Mouse (Mus musculus) intestine, embryonic 16.5 days (tissue): ENCODE data around the gene Eed. TPM values are rescaled to one million over a fixed set of nuclear protein-coding genes. Genes with fewer than 3 reads are reported as not detected.
"Not testable (repeated sequence)": the region's sequence is repeated elsewhere in the genome, so short reads cannot be mapped to it uniquely, and the experiment has no call there.

Source experiments
- ATAC-seq: fragments of 200-750 bp; cut with Nextera tagmentation; 2 replicates; pipeline ENCODE4 v1.8.0; 2017; ENCODE audit warnings: moderate TSS enrichment, moderate library complexity
- H3K27ac ChIP-seq: fragments of 300-500 bp; sonication (generic); 2 replicates; pipeline ENCODE4 v1.5.1; 2014; ENCODE audit warnings: mild to moderate bottlenecking, low read length
- H3K27me3 ChIP-seq: fragments of 300-500 bp; sonication (generic); replicated peaks from 2 replicates; pipeline ENCODE4 v1.6.1; 2014; ENCODE audit warnings: low read length, control low read depth, mixed read lengths; ENCODE audit not compliant: control insufficient read depth, insufficient read depth
- H3K36me3 ChIP-seq: fragments of 300-500 bp; sonication (generic); 2 replicates; pipeline ENCODE4 v1.6.1; 2014; ENCODE audit warnings: low read length, control low read depth; ENCODE audit not compliant: control insufficient read depth, insufficient read depth
- H3K4me1 ChIP-seq: fragments of 300-500 bp; sonication (generic); 2 replicates; pipeline ENCODE4 v1.6.1; 2014; ENCODE audit warnings: low read length, control low read depth, mixed read lengths; ENCODE audit not compliant: control insufficient read depth, insufficient read depth
- H3K4me2 ChIP-seq: fragments of 300-500 bp; sonication (generic); 2 replicates; pipeline ENCODE4 v1.6.1; 2014; ENCODE audit warnings: low read depth, low read length, control low read depth
- H3K4me3 ChIP-seq: fragments of 300-500 bp; sonication (generic); 2 replicates; pipeline ENCODE4 v1.5.1; 2014; ENCODE audit warnings: mild to moderate bottlenecking, low read length
- H3K9ac ChIP-seq: fragments of 300-500 bp; sonication (generic); 2 replicates; pipeline ENCODE4 v1.6.1; 2014; ENCODE audit warnings: low read depth, low read length
- H3K9me3 ChIP-seq: fragments of 300-500 bp; sonication (generic); 2 replicates; pipeline ENCODE4 v1.6.1; 2016; ENCODE audit warnings: low read length, control low read depth; ENCODE audit not compliant: control insufficient read depth
- WGBS: fragments of 180-500 bp; shearing (Covaris S2); extraction: QIAGEN DNeasy Blood & Tissue Kit; methylation state at CpG from one replicate; pipeline ENCODE4 v1.1.7; 2014; 5-methylcytosine and 5-hydroxymethylcytosine counted together
- polyA plus RNA-seq: library from polyadenylated mRNA; unstranded; fragments of >200 nt; fragmentation: Nextera tagmentation; extraction: Ambion mirVana; gene quantifications from 2 replicates; pipeline ENCODE4 v1.2.1, GENCODE M21; 2015

Eed gene
- polyA plus RNA-seq, 1 experiment from 2014 or later: 59.1 TPM

- no peak overlapping the region for H3K27ac ChIP-seq
- no peak overlapping the region for H3K9ac ChIP-seq
- ATAC-seq: no peak
- no peaks in the 10 kb centered on the region for H3K9me3 ChIP-seq
- no peak overlapping the region for H3K4me2 ChIP-seq
- WGBS: 75% methylated on average over 4 of the region's 4 CpGs
- no peaks in the 10 kb centered on the region for H3K36me3 ChIP-seq
- H3K27me3 ChIP-seq: no peaks in the 10 kb centered on the region
- H3K4me1 ChIP-seq: no peaks in the 10 kb centered on the region
- H3K4me3 ChIP-seq: no peak overlapping the region
Measured at GRCm38 (mm10) chr7:90016459-90016858, 35.7 kb upstream of the Eed start.

DNA sequence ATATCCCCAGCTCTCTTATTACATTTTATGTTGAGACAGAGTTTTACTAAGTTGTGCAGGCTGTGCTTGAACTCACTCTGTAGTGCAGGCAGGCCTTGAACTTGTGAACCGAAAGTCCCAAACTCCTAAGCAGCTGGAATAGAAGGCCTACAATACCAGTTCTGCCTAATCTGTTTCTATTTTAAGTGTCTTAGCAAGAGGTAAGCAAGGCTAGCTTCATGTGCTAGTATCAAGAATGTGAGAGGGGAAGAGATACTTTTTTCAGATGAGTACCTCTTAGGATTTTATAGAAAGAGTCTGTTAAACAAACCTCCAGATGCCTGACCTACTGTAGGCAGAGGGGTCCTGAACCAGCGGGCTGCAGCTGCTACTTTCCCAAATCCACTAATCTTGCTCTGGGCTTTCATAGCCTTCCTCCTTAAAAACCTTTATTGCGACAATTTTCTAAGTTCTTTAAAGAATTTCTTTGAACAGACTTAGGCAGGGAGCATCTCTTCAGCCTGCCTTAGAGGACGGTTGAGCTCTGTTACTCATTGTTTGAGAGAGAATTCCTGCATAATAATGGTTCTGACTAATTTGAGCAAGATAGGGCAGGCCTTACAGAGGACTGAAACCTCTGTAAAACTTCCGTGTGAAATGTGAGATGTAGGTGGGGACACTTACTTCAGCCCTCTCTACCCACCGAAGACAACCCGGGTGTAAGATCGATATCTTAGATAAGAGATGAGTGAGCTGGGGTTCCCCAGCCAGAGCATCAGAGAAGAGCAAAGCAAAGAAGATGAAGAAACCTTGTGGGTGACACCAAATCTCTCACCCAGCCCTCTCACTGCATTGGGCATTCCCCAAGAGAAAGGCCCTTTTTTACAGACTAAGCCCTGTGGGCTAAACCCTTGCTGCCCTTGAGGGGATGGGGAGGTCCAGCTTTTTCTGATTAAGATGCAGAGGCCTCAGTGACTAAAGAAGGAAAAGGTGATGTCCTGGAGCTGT is 26.2 kb upstream of the Eed start:
- no peak overlapping the region for H3K9ac ChIP-seq
- H3K27ac ChIP-seq: no peak overlapping the region
- no peak overlapping the region for H3K4me2 ChIP-seq
- no peak for ATAC-seq
- H3K4me3 ChIP-seq: no peak overlapping the region
- 54% methylated on average over 8 of the region's 8 CpGs for WGBS
- H3K9me3 ChIP-seq: no peaks in the 10 kb centered on the region
- no peaks in the 10 kb centered on the region for H3K27me3 ChIP-seq
- H3K4me1 ChIP-seq: no peaks in the 10 kb centered on the region
- H3K36me3 ChIP-seq: no peaks in the 10 kb centered on the region

DNA sequence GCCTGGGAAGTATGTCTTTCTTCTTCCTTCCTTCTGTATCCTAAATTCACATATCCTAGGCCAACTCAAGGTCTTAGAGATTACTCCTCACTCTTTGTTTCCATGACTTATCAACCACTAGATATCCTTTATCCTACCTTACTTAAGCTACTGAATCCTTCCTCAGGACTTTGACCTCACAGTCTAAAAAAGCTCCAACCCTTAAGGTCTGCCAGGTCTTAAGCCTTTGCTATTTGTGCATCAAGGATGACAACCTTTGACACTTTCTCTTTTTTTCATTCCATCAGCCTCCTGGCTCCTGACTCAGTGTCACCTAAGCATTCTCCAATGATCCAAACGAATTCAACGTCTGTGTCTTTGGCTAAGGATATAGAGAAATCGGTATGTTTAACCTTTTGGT is 24.0 kb upstream of the Eed start:
- Histone ChIP-seq H3K9me3 (no peaks in the 10 kb centered on the region), H3K36me3 (no peaks in the 10 kb centered on the region), H3K4me1 (no peaks in the 10 kb centered on the region), H3K4me2 (no peak overlapping the region), H3K27ac (no peak overlapping the region), H3K4me3 (no peak overlapping the region), H3K27me3 (no peaks in the 10 kb centered on the region), H3K9ac (no peak overlapping the region)
- no peak for ATAC-seq
- WGBS: 91% methylated on average over 3 of the region's 3 CpGs

DNA sequence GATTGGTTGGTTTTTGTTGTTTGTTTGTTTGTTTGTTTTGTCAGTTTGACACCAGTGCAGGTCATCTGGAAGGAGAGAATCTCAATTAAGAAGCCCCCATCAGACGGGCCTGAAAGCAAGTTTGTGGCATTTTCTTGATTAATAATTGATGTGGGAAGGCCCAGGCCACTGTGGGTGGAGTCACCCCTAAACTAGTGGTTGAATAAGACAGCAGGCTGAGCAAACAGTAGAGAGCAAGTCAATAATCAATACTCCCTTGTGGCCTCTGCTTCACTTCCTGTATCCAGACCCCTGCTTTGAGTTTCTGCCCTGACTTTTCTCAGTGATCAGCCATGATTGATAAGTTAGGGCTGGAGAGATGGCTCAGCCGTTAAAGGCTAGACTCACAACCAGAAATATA is 21.6 kb upstream of the Eed start:
- H3K9ac ChIP-seq: no peak overlapping the region
- no peak overlapping the region for H3K4me3 ChIP-seq
- H3K4me1 ChIP-seq: no peaks in the 10 kb centered on the region
- no peak overlapping the region for H3K27ac ChIP-seq
- ATAC-seq: no peak
- no peaks in the 10 kb centered on the region for H3K36me3 ChIP-seq
- WGBS: 37% methylated on average over 2 of the region's 2 CpGs
- no peaks in the 10 kb centered on the region for H3K9me3 ChIP-seq
- H3K27me3 ChIP-seq: no peaks in the 10 kb centered on the region
- no peak overlapping the region for H3K4me2 ChIP-seq

DNA sequence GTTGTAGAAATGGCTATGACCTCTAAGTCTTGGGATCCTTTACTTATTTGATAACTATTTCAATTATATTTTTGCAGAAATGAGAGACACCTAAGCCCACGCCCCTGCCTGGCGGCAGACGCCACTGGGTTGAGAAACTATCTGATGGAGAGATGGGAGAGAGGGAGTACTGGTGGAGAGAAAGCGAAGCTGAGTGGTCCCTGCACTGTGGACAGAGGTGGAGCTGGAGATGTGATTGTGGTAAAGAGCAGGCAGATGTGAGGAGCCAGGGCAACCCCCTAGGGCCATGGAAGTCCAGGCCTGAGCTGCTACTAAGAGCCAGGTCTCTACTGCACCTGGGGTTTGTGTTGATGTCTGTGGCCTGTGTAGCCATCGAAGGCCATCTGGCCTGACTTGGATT is 18.7 kb upstream of the Eed start:
- H3K36me3 ChIP-seq: no peaks in the 10 kb centered on the region
- H3K4me3 ChIP-seq: no peak overlapping the region
- WGBS: 96% methylated on average over 5 of the region's 5 CpGs
- no peak for ATAC-seq
- H3K4me2 ChIP-seq: no peak overlapping the region
- no peaks in the 10 kb centered on the region for H3K27me3 ChIP-seq
- no peak overlapping the region for H3K9ac ChIP-seq
- H3K27ac ChIP-seq: no peak overlapping the region
- H3K9me3 ChIP-seq: no peaks in the 10 kb centered on the region
- no peaks in the 10 kb centered on the region for H3K4me1 ChIP-seq

GRCm38 (mm10) chr7:89998624-89999006 is 17.8 kb upstream of the Eed start:
- no peak overlapping the region for H3K9ac ChIP-seq
- no peaks in the 10 kb centered on the region for H3K36me3 ChIP-seq
- no peaks in the 10 kb centered on the region for H3K4me1 ChIP-seq
- no peak overlapping the region for H3K27ac ChIP-seq
- H3K4me3 ChIP-seq: no peak overlapping the region
- 87% methylated on average over 2 of the region's 2 CpGs for WGBS
- 0 out of 2 replicates have a peak, but pooled peaks have one; percentile 63 for ATAC-seq
- H3K27me3 ChIP-seq: no peaks in the 10 kb centered on the region
- H3K9me3 ChIP-seq: no peaks in the 10 kb centered on the region
- no peak overlapping the region for H3K4me2 ChIP-seq

GRCm38 (mm10) chr7:89998006-89998623 is 17.3 kb upstream of the Eed start:
- H3K4me1 ChIP-seq: no peaks in the 10 kb centered on the region
- H3K27ac ChIP-seq: no peak overlapping the region
- WGBS: 23% methylated on average over 10 of the region's 10 CpGs
- no peak overlapping the region for H3K4me2 ChIP-seq
- H3K4me3 ChIP-seq: no peak overlapping the region
- H3K27me3 ChIP-seq: no peaks in the 10 kb centered on the region
- 0 out of 2 replicates have a peak, but pooled peaks have one; percentile 50 for ATAC-seq
- H3K9me3 ChIP-seq: no peaks in the 10 kb centered on the region
- no peak overlapping the region for H3K9ac ChIP-seq
- H3K36me3 ChIP-seq: no peaks in the 10 kb centered on the region

- not testable (repeated sequence) for H3K9ac ChIP-seq, H3K36me3 ChIP-seq, ATAC-seq, H3K4me1 ChIP-seq, H3K4me3 ChIP-seq, H3K9me3 ChIP-seq, H3K27ac ChIP-seq, H3K27me3 ChIP-seq, H3K4me2 ChIP-seq
- 42% methylated on average over 5 of the region's 5 CpGs for WGBS
Measured at GRCm38 (mm10) chr7:89997526-89997925, 16.7 kb upstream of the Eed start.

DNA sequence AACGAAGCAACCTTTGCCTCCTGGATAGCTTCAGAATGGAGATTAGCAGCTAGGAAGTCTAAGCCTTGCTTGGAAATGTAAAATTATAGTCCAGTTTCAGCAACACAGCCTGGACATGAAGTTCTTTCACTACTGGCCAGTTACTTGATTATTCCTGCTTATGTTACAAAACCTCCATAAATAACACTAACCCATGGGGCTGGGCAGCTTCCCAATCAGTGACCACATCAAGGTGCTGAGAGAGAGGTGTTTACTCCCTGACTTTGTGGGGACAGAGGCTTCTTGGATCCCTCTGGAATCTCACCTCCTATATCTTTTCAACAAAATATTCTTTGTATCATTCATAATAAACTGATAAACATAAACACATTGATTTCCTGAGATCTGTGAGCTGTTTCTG is 12.3 kb upstream of the Eed start:
- WGBS: 86% methylated on average over 1 of the region's 1 CpGs
- H3K9me3 ChIP-seq: no peaks in the 10 kb centered on the region
- no peaks in the 10 kb centered on the region for H3K36me3 ChIP-seq
- H3K27me3 ChIP-seq: no peaks in the 10 kb centered on the region
- no peak overlapping the region for H3K27ac ChIP-seq
- no peak overlapping the region for H3K4me3 ChIP-seq
- H3K9ac ChIP-seq: no peak overlapping the region
- ATAC-seq: no peak
- H3K4me2 ChIP-seq: no peak overlapping the region
- H3K4me1 ChIP-seq: no peaks in the 10 kb centered on the region
